Mouse (Mus musculus) gastrocnemius, postnatal 4 days (tissue): ENCODE results near the gene Paqr5. TPM values are rescaled to one million over a fixed set of nuclear protein-coding genes. Genes with fewer than 3 reads are reported as not detected.

Experiments
- DNase-seq, 2 experiments: peaks; one replicate each; pipeline ENCODE4 v3.0.0; 2021 to 2022; ENCODE audit warnings: low spot score in 2 of 2, mixed read lengths in 2 of 2
- total RNA-seq, 2 experiments: library from RNA; stranded (reverse); gene quantifications; 2 replicates each; pipeline ENCODE4 v1.2.3; 2021

Gene Paqr5
- total RNA-seq, 2 experiments from 2014 or later, result 0.23 TPM; not detected in 1

- DNase-seq, result no peak
Measured at GRCm38 (mm10) chr9:61961181-61961580, 65.5 kb downstream of the Paqr5 start.

- no peak for DNase-seq
Measured at GRCm38 (mm10) chr9:61960753-61961152, 65.9 kb downstream of the Paqr5 start.

GRCm38 (mm10) chr9:61959921-61960569 is 66.6 kb downstream of the Paqr5 start:
- DNase-seq, result no peak

- DNase-seq, result no peak
Measured at GRCm38 (mm10) chr9:61954707-61955106, 71.9 kb downstream of the Paqr5 start.

GRCm38 (mm10) chr9:61952241-61952640 is 74.4 kb downstream of the Paqr5 start:
- DNase-seq, result no peak

GRCm38 (mm10) chr9:61947402-61948346 is 79.0 kb downstream of the Paqr5 start:
- peak; percentile 59 to 81 for DNase-seq

GRCm38 (mm10) chr9:61946623-61947401 is 79.8 kb downstream of the Paqr5 start, which contains the start of gene Kif23:
Gene Kif23 (minus strand): TSS chr9:61946774.
- peak; percentile 95 to 96 for DNase-seq

- peak; percentile 30 to 36 for DNase-seq
Measured at GRCm38 (mm10) chr9:61945973-61946611, 80.6 kb downstream of the Paqr5 start.

- no peak for DNase-seq
Measured at GRCm38 (mm10) chr9:61941054-61941453, 85.6 kb downstream of the Paqr5 start.

- no peak for DNase-seq
Measured at GRCm38 (mm10) chr9:61933333-61933732, 93.3 kb downstream of the Paqr5 start.

GRCm38 (mm10) chr9:61932009-61932408 is 94.6 kb downstream of the Paqr5 start:
- DNase-seq, result no peak

GRCm38 (mm10) chr9:61925086-61925660 is 101.5 kb downstream of the Paqr5 start:
- DNase-seq, result no peak

- DNase-seq, result no peak
Measured at GRCm38 (mm10) chr9:61920331-61920730, 106.3 kb downstream of the Paqr5 start.

- no peak for DNase-seq
Measured at GRCm38 (mm10) chr9:61919464-61919863, 107.2 kb downstream of the Paqr5 start.

GRCm38 (mm10) chr9:61917436-61917835 is 109.2 kb downstream of the Paqr5 start:
- DNase-seq, result no peak

- DNase-seq, result no peak
Measured at GRCm38 (mm10) chr9:61916986-61917385, 109.7 kb downstream of the Paqr5 start.

- no peak for DNase-seq
Measured at GRCm38 (mm10) chr9:61915393-61916005, 111.2 kb downstream of the Paqr5 start.

- DNase-seq, result no peak
Measured at GRCm38 (mm10) chr9:61914917-61915300, 111.7 kb downstream of the Paqr5 start.

- DNase-seq, result peak; percentile 84 to 95
Measured at GRCm38 (mm10) chr9:61914203-61914916, 112.3 kb downstream of the Paqr5 start, which contains the start of gene Rplp1. Gene Rplp1 (minus strand): TSS chr9:61914542.
